Mouse (Mus musculus) macrophage (primary cell): ENCODE measurements around the gene Usp20. TPM values are rescaled to one million over a fixed set of nuclear protein-coding genes. Genes with fewer than 3 reads are reported as not detected.

ENCODE experiments used
- H3K27ac ChIP-seq: fragments of 350-480 bp; formaldehyde crosslinking; 2 replicates; pipeline ENCODE4 v1.9.0; 2021
- H3K36me3 ChIP-seq: fragments of 350-480 bp; formaldehyde crosslinking; 2 replicates; pipeline ENCODE4 v1.9.0; 2021; ENCODE audit errors: inconsistent target
- H3K4me3 ChIP-seq: fragments of 350-480 bp; formaldehyde crosslinking; 2 replicates; pipeline ENCODE4 v1.9.0; 2021; ENCODE audit errors: inconsistent target
- H3K79me2 ChIP-seq: fragments of 350-480 bp; formaldehyde crosslinking; 2 replicates; pipeline ENCODE4 v1.9.0; 2021; ENCODE audit errors: inconsistent target
- WGBS: methylation state at CpG from one replicate; pipeline ENCODE4 v1.1.7; 2026; ENCODE audit warnings: inconsistent platforms; ENCODE audit not compliant: missing documents; 5-methylcytosine and 5-hydroxymethylcytosine counted together
- polyA plus RNA-seq: library from polyadenylated mRNA; stranded (reverse); fragments of 250-400 nt; gene quantifications from 3 replicates; pipeline ENCODE4 v1.2.4, GENCODE M21; 2018; ENCODE audit warnings: inconsistent platforms

Usp20 gene
- polyA plus RNA-seq, 1 experiment from 2014 or later = 2.9 TPM

GRCm38 (mm10) chr2:31040487-31040886 is 58.4 kb downstream of the Usp20 start:
- no peaks in the 10 kb centered on the region for H3K79me2 ChIP-seq
- no peak overlapping the region for H3K27ac ChIP-seq
- H3K36me3 ChIP-seq = peaks cover 85% of the 10 kb centered on the region
- H3K4me3 ChIP-seq = no peak overlapping the region
- WGBS = 89% methylated on average over 3 of the region's 3 CpGs

GRCm38 (mm10) chr2:31041386-31041785 is 59.3 kb downstream of the Usp20 start:
- H3K4me3 ChIP-seq = no peak overlapping the region
- peaks cover 85% of the 10 kb centered on the region for H3K36me3 ChIP-seq
- no peaks in the 10 kb centered on the region for H3K79me2 ChIP-seq
- WGBS = 98% methylated on average over 6 of the region's 6 CpGs
- H3K27ac ChIP-seq = no peak overlapping the region

- Histone ChIP-seq H3K79me2 (no peaks in the 10 kb centered on the region), H3K36me3 (peaks cover 91% of the 10 kb centered on the region), H3K4me3 (no peak overlapping the region), H3K27ac (no peak overlapping the region)
- WGBS = 89% methylated on average over 6 of the region's 6 CpGs
Measured at GRCm38 (mm10) chr2:31042881-31043280, 60.8 kb downstream of the Usp20 start.

GRCm38 (mm10) chr2:31043856-31044255 is 61.8 kb downstream of the Usp20 start:
- no peak overlapping the region for H3K27ac ChIP-seq
- H3K4me3 ChIP-seq = no peak overlapping the region
- peaks cover 84% of the 10 kb centered on the region for H3K36me3 ChIP-seq
- 91% methylated on average over 1 of the region's 1 CpGs for WGBS
- no peaks in the 10 kb centered on the region for H3K79me2 ChIP-seq

GRCm38 (mm10) chr2:31048037-31048436 is 66.0 kb downstream of the Usp20 start:
- Histone ChIP-seq H3K27ac (no peak overlapping the region), H3K36me3 (peaks cover 62% of the 10 kb centered on the region), H3K79me2 (0 out of 2 replicates have a peak, but pooled peaks cover 4% of the 10 kb centered on the region), H3K4me3 (no peak overlapping the region)
- 89% methylated on average over 6 of the region's 6 CpGs for WGBS

GRCm38 (mm10) chr2:31052441-31052840 is 70.4 kb downstream of the Usp20 start:
- Histone ChIP-seq H3K4me3 (no peak overlapping the region), H3K36me3 (peaks cover 69% of the 10 kb centered on the region), H3K27ac (peak overlapping the region; percentile 46), H3K79me2 (peaks cover 4% of the 10 kb centered on the region; the same call in 1 of the 2 replicates)
- 8% methylated on average over 10 of the region's 10 CpGs for WGBS

GRCm38 (mm10) chr2:31053426-31053825 is 71.3 kb downstream of the Usp20 start:
- Histone ChIP-seq H3K4me3 (no peak overlapping the region), H3K27ac (no peak overlapping the region), H3K79me2 (peaks cover 4% of the 10 kb centered on the region; the same call in 1 of the 2 replicates), H3K36me3 (peaks cover 72% of the 10 kb centered on the region)
- 97% methylated on average over 13 of the region's 13 CpGs for WGBS

- H3K79me2 ChIP-seq = peaks cover 4% of the 10 kb centered on the region; the same call in 1 of the 2 replicates
- no peak overlapping the region for H3K27ac ChIP-seq
- no peak overlapping the region for H3K4me3 ChIP-seq
- WGBS = 97% methylated on average over 11 of the region's 11 CpGs
- H3K36me3 ChIP-seq = peaks cover 76% of the 10 kb centered on the region
Measured at GRCm38 (mm10) chr2:31053851-31054340, 71.8 kb downstream of the Usp20 start.

GRCm38 (mm10) chr2:31056070-31056469 is 74.0 kb downstream of the Usp20 start:
- Histone ChIP-seq H3K36me3 (peaks cover 61% of the 10 kb centered on the region), H3K27ac (no peak overlapping the region), H3K79me2 (peaks cover 4% of the 10 kb centered on the region; the same call in 1 of the 2 replicates), H3K4me3 (no peak overlapping the region)
- 96% methylated on average over 3 of the region's 3 CpGs for WGBS

GRCm38 (mm10) chr2:31057549-31058177 is 75.6 kb downstream of the Usp20 start:
- H3K27ac ChIP-seq = no peak overlapping the region
- no peak overlapping the region for H3K4me3 ChIP-seq
- 90% methylated on average over 6 of the region's 6 CpGs for WGBS
- peaks cover 56% of the 10 kb centered on the region for H3K36me3 ChIP-seq
- no peaks in the 10 kb centered on the region; the same call in 1 of the 2 replicates for H3K79me2 ChIP-seq

GRCm38 (mm10) chr2:31058443-31058842 is 76.4 kb downstream of the Usp20 start:
- Histone ChIP-seq H3K4me3 (no peak overlapping the region), H3K79me2 (peaks cover 4% of the 10 kb centered on the region; the same call in 1 of the 2 replicates), H3K36me3 (peaks cover 52% of the 10 kb centered on the region), H3K27ac (no peak overlapping the region)
- 94% methylated on average over 4 of the region's 4 CpGs for WGBS

- peaks cover 36% of the 10 kb centered on the region for H3K36me3 ChIP-seq
- 76% methylated on average over 1 of the region's 1 CpGs for WGBS
- H3K4me3 ChIP-seq = no peak overlapping the region
- peak overlapping the region; percentile 94 for H3K27ac ChIP-seq
- H3K79me2 ChIP-seq = peaks cover 21% of the 10 kb centered on the region; the same call in 1 of the 2 replicates
Measured at GRCm38 (mm10) chr2:31060271-31060670, 78.2 kb downstream of the Usp20 start.

- peak overlapping the region; percentile 94 for H3K27ac ChIP-seq
- H3K79me2 ChIP-seq = peaks cover 29% of the 10 kb centered on the region
- peaks cover 28% of the 10 kb centered on the region for H3K36me3 ChIP-seq
- H3K4me3 ChIP-seq = no peak overlapping the region
- 13% methylated on average over 28 of the region's 28 CpGs for WGBS
Measured at GRCm38 (mm10) chr2:31060787-31061730, 79.0 kb downstream of the Usp20 start.

- H3K36me3 ChIP-seq = peaks cover 18% of the 10 kb centered on the region
- H3K27ac ChIP-seq = peak overlapping the region; percentile 94
- 5% methylated on average over 10 of the region's 10 CpGs for WGBS
- H3K4me3 ChIP-seq = no peak overlapping the region
- H3K79me2 ChIP-seq = peaks cover 38% of the 10 kb centered on the region
Measured at GRCm38 (mm10) chr2:31061868-31062628, 80.0 kb downstream of the Usp20 start.
